Mouse (Mus musculus) kidney, adult 9 months (tissue): ENCODE results near the gene Rce1.
"Not testable (repeated sequence)": the region's sequence is repeated elsewhere in the genome, so short reads cannot be mapped to it uniquely, and the experiment has no call there.

Source experiments
- DNase-seq: peaks from one replicate; pipeline ENCODE4 v3.0.0; 2022

Rce1 gene

DNA sequence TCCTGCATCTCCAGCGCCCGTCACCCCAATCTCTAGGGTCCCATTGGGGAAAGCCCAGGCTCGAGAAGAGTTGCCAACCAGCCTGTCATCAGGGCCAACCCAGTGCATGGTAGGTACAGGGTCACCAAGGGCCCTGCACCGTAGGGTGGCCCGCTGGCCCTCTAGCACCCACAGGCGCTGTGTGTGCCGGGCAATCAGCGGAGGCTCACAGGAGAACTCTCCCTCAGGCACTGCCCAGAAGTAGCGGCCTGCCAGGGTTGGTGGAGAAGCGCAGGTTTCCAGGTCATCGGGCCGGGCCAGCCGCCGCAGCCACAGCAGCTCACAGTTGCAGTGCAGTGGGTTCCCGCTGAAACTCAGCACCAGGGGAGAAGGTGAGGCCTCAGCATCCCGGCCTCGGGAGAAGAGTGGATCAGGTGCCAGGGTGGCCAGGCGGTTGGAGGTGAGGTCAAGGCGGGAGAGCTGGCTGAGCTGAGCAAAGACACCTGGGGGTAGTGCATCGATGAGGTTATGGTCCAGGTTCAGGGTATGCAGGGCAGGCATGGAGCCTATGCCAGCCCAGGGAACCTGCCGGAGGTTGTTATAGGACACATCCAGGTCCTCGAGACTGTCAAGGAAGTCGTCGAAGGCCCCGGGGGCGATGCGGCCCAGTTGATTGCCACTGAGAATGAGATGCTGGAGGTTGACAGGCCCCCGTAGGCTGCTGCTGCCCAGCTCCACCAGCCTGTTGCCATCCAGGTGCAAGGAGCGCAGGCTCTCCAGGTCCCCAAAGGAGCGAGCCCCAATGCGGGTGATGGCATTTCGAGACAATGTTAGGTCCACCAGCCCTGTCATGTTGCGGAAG is 11.8 kb downstream of the Rce1 start:
- DNase-seq = no peak

DNA sequence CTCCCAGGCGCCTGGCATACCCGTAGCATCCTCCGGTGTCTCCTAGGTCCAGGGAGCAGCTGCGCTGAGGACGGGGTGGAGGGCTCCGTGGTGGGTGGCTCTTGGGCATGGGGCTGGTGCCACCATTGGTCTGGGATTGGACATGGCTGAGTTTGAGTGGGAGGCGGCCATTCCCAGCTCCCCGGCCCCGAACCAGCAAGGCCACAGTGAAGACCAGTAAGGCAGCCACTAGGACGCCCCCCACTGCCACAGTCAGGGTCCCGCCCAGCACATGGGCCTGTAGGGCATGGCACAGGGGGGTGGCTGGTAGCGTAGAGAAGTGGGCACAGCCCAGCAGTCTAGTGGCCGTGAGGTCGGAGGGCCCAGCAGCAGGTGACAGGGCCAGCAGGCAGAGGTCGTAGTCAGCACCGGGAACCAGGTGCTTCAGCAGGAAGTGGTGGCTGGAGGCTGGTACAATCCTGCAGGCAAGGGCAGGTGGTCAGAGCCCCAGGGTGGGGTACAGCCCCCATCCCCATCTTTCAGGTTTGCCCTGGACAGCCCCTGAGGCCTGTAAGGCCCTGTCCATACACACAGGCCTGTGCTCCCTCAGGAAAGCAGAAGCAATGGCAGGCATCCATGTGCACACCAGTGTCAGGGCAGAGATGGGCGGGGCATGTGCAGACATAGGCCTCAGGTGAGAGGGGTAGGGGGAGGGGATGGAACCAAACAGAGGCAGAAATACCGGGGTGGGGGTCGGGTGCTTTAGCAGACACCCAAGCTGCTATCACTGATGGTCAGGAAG is 13.1 kb downstream of the Rce1 start:
- DNase-seq = no peak

DNA sequence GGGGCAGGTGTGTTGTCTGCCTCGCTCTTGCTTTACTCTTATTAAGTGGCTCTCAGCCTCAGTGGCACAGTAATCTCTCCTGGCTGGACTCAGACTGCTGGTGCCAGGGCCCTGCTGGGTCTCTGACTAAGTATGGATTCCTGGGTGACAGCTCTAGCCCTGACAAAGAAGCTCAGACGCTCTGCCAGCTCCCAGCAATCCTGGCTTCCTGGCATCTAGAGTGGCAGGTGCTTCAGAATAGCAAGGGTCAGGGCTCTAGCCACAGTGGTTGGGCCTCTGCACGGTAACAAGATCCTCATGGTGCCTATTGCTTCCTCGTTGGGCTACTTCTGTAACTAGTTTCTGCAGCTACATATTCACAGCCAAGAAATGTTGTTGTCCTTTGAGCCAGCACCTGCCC is 15.3 kb downstream of the Rce1 start:
- no peak for DNase-seq

DNA sequence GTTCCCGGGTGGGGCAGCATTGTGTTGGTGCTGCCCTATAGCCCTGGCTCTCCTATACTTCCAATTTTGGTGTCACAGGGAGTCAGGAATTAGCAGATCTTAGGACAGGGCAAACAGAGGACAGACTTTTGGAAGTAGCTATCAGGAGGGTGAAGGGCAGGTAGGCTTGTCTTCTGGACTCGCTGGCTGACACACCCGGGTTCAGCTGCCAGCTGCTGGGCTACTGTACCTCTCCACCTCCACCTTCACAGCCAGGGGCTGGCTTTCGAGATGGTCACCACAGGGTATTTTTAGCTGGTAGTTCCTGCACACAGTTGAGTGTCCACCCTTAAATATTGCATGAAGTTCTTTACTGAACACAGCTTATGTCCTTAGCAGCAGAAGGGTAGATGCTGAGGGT is 16.9 kb downstream of the Rce1 start:
- no peak for DNase-seq

DNA sequence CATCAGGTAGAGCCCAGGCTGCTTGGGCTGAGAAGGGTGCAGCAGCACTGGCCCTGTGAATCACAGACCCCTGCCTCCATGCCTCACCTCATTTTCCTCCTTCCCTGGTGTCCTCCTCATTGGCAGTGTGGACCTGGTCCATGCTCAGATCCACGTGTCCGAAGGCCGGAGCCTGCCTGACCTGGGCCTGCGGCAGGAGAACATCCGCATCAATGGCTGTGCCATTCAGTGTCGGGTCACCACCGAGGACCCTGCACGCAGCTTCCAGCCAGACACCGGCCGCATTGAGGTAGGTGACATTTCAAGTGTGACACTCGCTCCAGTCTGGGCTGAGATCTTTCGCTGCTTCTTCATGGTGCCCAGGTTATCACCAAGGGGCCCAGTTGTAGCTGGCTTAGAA is 18.0 kb downstream of the Rce1 start:
- no peak for DNase-seq

DNA sequence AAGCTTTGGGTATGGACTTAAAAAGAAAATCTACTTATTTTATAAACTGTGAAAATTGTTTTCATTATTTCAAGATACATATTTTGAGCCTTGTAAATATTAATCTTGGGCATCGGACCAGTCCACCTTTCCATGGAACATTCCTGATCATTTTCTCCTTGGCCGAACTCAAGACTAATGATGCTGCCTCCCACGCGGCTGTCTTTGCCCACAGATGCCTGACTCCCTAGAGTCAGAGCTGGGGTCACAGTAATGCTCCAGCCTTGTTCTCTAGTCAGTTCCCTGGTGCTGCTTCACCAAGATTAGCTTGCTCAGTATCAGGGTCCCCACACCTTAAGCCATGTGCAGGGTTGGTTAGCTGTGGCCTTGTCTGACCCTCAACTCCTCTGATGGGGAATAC is 19.8 kb downstream of the Rce1 start:
- no peak for DNase-seq

DNA sequence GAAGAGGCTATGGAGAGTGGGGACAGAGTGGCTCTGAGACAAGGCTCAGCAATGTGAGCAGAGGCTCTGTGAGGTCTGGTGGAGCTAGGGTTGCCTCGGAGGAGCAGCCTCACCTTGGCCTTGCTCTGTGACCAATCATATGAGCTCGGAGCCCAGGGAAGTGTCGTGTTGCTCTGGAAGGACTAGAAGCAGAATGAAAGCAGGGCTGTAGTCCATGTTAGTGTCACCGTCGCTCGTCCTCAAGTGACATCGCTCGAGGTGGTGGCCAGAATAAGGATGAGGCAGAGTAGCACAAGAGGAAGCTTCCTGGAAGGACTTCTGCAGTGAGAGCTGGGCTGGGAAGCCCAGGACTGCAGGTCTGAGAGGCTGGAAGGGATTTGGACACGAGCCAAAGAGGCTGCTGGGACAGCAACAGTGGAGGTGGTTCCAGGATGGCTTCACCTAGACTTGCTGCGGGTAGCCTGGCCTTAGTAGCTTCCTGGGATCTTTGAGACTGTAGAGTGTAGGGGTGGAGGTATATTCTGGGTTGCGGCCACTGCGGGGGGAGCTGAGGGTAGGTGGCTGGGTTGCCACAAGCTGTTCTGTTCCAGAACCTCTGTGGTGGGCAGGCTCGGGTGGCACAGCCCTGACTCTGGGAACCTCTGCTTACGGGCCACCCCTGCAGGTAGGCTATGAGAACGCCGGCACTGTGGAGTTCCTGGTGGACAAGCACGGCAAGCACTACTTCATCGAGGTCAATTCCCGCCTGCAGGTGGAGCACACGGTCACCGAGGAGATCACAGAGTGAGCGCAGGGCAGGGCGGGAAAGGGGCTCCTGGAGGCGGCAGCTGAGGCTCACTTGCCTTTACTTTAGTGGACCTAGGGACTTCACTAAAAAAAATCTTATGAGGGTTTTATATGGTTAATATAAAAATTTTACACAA is 21.4 kb downstream of the Rce1 start:
- DNase-seq = peak; percentile 74

DNA sequence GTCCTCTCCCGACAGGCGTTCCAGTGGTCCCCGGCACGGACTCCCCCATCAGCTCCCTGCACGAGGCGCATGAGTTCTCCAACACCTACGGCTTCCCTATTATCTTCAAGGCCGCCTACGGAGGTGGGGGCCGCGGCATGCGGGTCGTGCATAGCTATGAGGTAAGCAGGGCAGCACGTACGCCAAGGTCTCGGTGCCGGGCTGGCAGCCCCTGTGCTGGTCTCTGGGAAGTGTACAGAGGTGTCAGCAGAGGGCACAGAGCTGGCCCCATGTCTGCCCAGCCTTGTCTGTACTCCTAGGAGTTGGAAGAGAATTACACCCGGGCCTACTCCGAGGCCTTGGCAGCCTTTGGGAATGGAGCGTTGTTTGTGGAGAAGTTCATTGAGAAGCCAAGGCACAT is 23.0 kb downstream of the Rce1 start:
- DNase-seq = no peak

DNA sequence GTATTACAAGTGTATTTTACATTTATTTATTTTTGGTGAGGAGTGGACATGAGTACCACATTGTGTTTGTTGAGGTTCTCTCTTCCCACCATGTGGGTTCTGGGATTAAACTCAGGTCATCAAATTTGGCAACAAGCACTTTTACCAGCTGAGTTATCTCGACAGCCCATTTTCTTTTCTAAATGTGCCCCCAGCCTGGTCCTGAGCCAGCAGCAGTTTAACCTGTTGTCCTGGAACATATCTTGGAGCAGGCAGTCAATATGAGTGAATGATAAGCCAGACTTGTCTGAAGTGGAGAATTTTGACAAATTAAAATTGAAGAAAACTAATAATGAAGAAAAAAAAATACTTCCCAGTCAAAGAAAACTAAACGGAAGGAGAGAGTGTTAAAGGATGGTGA is 29.4 kb downstream of the Rce1 start:
- peak; percentile 79 for DNase-seq

DNA sequence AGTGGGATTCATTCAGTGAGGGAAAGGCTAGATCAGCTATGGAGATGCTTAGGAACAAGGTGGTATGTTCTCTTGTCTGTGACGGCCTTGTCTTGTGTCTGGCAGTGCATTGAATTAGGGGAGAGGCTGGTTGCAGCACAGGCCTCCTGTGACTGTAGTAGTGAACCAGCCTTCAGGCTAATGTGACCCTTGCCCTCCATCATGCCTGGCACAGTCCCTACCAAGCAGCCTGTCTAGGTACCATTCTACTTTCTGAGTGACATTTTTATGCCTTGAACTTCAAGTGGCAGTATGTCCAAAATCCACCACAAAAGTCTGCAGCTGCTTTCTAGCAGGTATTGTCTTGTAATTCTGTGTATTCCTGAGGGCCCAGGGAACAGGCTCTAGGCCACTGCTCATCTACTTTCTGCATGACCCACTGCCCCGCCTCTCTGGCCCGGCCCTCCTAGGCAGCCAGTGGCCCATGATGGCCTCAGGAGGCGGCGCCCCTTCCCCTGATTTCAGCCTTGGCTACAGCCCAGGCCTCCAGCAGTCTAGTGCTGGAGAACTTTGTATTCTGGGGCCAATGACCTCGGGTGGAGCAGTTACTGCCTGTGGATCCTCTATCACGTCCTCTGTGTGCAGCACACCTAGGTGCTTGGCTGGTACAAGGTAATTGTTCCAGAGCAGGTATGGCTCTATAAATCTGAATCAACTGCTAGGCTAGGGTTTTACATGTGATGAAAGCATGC is 31.5 kb downstream of the Rce1 start:
- DNase-seq = peak; percentile 94

DNA sequence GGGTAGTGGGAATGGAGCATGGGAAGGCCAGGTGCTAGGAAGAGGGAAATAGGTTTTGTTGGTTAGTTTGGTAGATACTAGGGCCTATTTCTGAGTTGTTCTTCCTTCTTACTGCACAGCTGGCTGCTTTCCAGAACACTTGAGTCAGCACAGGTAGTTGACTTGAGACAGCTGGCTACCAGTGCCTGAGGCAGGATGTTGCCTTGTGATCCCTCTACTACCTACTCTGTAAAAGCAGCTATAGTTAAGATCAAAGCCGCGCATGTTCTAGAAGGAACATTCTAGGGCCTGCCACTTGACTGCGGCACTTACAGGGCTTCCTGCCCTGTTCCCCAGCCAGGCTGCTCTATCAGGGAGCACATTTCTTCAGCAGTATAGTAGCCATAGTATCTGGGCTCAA is 35.4 kb downstream of the Rce1 start:
- DNase-seq = peak; percentile 47

DNA sequence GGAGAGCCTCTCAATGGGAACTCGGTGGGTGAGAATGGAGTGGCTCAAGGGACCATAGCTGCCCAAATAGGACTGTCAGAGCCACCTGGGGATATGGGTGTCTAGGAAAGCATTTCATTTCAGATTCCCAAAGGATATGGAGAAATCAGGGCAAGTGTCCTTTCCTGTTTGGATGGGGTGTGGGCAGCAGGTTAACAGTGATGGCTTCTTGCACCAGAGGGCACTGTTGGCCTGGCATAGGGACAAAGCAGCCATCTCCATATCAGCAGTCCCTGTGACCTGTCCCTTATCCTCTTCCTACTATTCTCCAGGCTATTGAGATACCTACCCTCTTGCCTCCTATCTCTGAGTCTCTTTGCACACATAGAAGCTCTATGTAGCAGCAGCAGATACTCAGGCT is 36.4 kb downstream of the Rce1 start:
- no peak for DNase-seq

DNA sequence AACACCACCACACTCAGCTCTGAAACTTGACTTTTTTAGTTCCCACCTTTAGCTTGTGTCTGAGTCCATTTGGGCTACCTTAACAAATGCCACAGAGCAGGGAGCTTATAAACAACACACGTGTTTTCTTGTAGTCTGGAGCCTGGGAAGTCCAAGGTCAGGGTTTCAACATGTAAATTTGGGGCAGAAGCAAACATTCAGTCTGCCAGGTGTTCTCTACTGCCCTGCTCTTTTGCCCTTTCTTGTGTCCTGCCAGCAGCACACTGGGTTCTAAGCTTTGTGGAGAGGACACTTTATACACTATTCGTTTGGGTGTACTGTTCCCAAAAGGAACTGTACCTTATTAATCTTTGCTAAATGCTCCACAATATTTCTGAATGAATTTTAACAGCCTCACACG is 37.0 kb downstream of the Rce1 start:
- DNase-seq = peak; percentile 59

DNA sequence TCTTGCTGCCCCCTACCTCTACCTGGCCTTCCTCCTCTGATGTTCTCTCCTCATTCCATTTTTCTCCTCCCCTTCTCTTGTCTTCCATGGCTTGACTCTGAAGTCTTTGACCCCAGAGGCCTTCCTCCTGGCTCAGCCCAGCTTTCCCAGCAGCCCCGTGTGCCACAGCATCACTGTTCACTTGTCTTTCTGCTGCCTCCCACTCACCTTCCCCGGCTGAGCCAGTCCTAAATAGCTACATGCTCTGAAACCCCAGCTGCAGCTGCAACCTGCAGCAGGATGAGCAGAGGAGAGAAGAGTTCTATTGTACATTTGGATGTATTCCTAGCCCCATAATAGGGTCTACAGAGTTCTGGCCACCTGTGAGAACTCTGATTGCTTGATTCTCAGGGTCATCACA is 38.0 kb downstream of the Rce1 start:
- DNase-seq = no peak

DNA sequence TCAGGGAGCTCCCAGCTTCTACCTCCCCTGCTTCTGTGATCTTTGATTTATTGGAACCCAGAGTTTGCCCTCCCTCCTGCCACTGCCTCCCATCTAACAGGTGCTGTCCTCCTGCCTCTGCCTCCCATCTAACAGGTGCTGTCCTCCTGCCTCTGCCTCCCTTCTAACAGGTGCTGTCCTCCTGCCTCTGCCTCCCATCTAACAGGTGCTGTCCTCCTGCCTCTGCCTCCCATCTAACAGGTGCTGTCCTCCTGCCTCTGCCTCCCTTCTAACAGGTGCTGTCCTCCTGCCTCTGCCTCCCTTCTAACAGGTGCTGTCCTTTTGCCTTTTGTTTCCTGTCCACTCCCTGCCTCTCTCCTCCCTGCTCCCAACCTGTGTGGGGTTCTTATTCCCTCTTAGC is 38.7 kb downstream of the Rce1 start:
- DNase-seq = not testable (repeated sequence)

DNA sequence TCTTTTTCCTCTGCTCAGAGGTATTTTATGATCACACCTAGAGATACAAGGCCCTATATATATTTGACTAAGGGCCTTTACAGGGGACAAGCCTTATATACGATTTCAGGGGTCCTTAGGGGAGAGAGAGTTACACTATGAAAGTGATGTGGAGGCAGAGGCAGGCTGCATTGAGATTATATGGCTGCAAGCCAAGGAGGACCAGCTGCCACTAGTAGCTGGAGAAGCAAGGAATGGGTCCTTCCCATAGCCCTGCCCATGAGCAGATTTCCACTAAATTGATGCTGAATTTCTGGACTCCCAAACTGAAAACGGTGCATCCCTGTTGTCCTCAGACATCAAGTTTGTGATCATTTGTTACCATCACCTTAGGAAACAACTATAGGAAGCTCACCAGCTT is 41.6 kb downstream of the Rce1 start:
- no peak for DNase-seq

DNA sequence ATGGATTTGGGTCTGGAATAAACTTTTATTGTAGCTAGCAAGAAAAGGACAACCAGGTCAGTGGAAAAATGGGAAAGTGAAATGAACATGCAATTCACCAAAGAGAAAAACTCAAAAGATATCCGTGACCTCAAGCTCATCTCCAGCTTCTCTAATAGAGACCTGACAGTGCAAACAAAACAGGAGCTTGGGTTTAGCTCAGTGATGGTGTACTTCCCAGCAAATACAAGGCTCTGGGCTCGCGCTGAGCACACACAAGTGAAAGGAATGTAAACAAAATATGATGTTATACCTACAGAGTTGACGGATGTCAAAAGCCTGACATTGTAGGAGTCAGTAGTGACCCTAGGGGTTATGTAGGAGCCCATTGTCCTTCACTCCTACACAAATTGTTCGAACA is 46.1 kb downstream of the Rce1 start:
- no peak for DNase-seq

DNA sequence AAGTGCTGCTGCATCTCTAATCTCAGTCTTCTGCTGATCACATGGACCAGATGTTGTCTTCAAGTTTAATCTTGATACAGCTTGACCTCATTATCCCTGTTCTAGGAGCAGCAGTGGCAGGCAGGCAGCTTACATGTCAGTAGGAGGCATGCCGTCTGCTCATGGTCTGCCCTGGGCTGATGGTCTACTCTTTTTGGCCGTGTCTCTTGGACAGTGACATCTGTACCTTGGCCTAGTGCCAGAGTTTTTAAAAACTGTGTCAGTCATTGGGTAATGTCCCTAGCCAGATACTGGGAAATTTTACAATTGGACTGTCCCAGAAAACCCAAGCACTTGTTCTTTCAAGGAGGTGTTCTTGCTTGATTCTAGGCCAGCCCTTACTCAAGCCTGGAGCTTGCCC is 46.6 kb downstream of the Rce1 start:
- peak; percentile 73 for DNase-seq

DNA sequence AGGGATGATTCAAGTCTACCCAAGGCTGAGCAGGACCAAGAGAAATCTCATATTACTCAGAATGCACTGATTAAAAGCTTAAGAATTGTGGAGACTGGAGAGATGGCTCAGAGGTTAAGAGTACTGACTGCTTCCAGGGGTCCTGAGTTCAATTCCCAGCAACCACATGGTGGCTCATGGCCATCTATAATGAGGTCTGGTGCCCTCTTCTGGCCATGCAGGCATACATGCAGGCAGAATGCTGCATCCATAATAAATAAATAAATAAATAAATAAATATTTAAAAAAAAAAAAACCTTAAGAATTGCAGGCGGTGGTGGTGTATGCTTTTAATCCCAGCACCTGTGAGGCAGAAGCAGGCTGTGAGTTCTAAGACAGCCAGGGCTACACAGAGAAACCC is 52.2 kb downstream of the Rce1 start:
- no peak for DNase-seq
